Mouse (Mus musculus): ENCODE measurements around the gene Rbm47. TPM values are rescaled to one million over a fixed set of nuclear protein-coding genes. Genes with fewer than 3 reads are reported as not detected.
A peak's percentile ranks its signal among the peaks of the same experiment; 100 is the strongest.

Gene Rbm47
- polyA plus RNA-seq, 1 experiment: 12.7 TPM

GRCm38 (mm10) chr5:66062046-66062929 lies 110.6 kb downstream of the Rbm47 start:
- Histone ChIP-seq H3K27me3 (ENCODE audit: control insufficient read depth, insufficient read depth, low read length) (no peaks in the 10 kb centered on the region), H3K4me1 (replicated peaks; ENCODE audit: control insufficient read depth, insufficient read depth, low read length) (peaks cover 4% of the 10 kb centered on the region), H3K4me3 (ENCODE audit: control insufficient read depth, insufficient read depth, low read length) (no peak overlapping the region), H3K36me3 (ENCODE audit: control insufficient read depth, insufficient read depth, low read length) (no peaks in the 10 kb centered on the region), H3K27ac (ENCODE audit: control insufficient read depth, insufficient read depth, low read length) (no peak overlapping the region)
- no peak for TF ChIP-seq POLR2A (IDR thresholded peaks at IDR 0.05; ENCODE audit: control insufficient read depth, extremely low read depth, insufficient read depth, low read length, poor library complexity)
- no peak for TF ChIP-seq CTCF (IDR thresholded peaks at IDR 0.05; ENCODE audit: borderline replicate concordance, control insufficient read depth, extremely low read depth, insufficient read depth, low read length, poor library complexity)
- DNase-seq: no peak
- WGBS: 90% methylated on average over 19 of the region's 19 CpGs

- no peak for DNase-seq
- H3K27me3 ChIP-seq (ENCODE audit: control insufficient read depth, insufficient read depth, low read length): no peaks in the 10 kb centered on the region
- 98% methylated on average over 4 of the region's 4 CpGs for WGBS
- H3K27ac ChIP-seq (ENCODE audit: control insufficient read depth, insufficient read depth, low read length): no peak overlapping the region
- no peak overlapping the region for H3K4me3 ChIP-seq (ENCODE audit: control insufficient read depth, insufficient read depth, low read length)
- H3K36me3 ChIP-seq (ENCODE audit: control insufficient read depth, insufficient read depth, low read length): no peaks in the 10 kb centered on the region
- H3K4me1 ChIP-seq (replicated peaks; ENCODE audit: control insufficient read depth, insufficient read depth, low read length): no peaks in the 10 kb centered on the region
- TF ChIP-seq POLR2A (IDR thresholded peaks at IDR 0.05; ENCODE audit: control insufficient read depth, extremely low read depth, insufficient read depth, low read length, poor library complexity): no peak
- no peak for TF ChIP-seq CTCF (IDR thresholded peaks at IDR 0.05; ENCODE audit: borderline replicate concordance, control insufficient read depth, extremely low read depth, insufficient read depth, low read length, poor library complexity)
These were observed 111.3 kb downstream of the Rbm47 start for GRCm38 (mm10) chr5:66061667-66062045.

DNA sequence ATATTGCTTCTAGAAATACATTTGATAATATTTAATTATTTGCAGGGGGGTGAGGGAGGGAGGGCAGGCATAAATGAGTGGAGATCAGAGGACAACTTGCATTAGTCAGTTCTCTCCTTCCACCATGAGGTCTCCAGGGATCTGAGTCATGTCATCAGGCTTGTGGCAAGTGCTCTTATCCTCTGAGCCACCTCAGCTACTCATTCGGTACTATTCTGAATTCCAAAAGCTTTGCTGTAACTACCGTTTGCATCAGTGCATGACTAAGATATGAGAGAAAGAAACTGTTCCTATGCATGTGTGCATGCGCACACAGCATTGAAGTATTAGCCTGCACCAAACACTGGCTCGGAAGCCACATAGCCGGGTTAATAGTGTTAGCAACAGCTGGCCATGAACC lies 114.1 kb downstream of the Rbm47 start:
- Histone ChIP-seq H3K27ac (ENCODE audit: control insufficient read depth, insufficient read depth, low read length) (no peak overlapping the region), H3K36me3 (ENCODE audit: control insufficient read depth, insufficient read depth, low read length) (no peaks in the 10 kb centered on the region), H3K27me3 (ENCODE audit: control insufficient read depth, insufficient read depth, low read length) (no peaks in the 10 kb centered on the region), H3K4me1 (replicated peaks; ENCODE audit: control insufficient read depth, insufficient read depth, low read length) (no peaks in the 10 kb centered on the region), H3K4me3 (ENCODE audit: control insufficient read depth, insufficient read depth, low read length) (no peak overlapping the region)
- 94% methylated on average over 5 of the region's 5 CpGs for WGBS
- no peak for DNase-seq
- TF ChIP-seq CTCF (IDR thresholded peaks at IDR 0.05; ENCODE audit: borderline replicate concordance, control insufficient read depth, extremely low read depth, insufficient read depth, low read length, poor library complexity) (no peak), POLR2A (IDR thresholded peaks at IDR 0.05; ENCODE audit: control insufficient read depth, extremely low read depth, insufficient read depth, low read length, poor library complexity) (no peak)

GRCm38 (mm10) chr5:66056680-66057079 lies 116.2 kb downstream of the Rbm47 start:
- H3K27me3 ChIP-seq (ENCODE audit: control insufficient read depth, insufficient read depth, low read length): no peaks in the 10 kb centered on the region
- no peak overlapping the region for H3K27ac ChIP-seq (ENCODE audit: control insufficient read depth, insufficient read depth, low read length)
- H3K4me1 ChIP-seq (replicated peaks; ENCODE audit: control insufficient read depth, insufficient read depth, low read length): no peaks in the 10 kb centered on the region
- no peaks in the 10 kb centered on the region for H3K36me3 ChIP-seq (ENCODE audit: control insufficient read depth, insufficient read depth, low read length)
- TF ChIP-seq POLR2A (IDR thresholded peaks at IDR 0.05; ENCODE audit: control insufficient read depth, extremely low read depth, insufficient read depth, low read length, poor library complexity) (no peak), CTCF (IDR thresholded peaks at IDR 0.05; ENCODE audit: borderline replicate concordance, control insufficient read depth, extremely low read depth, insufficient read depth, low read length, poor library complexity) (no peak)
- H3K4me3 ChIP-seq (ENCODE audit: control insufficient read depth, insufficient read depth, low read length): no peak overlapping the region
- DNase-seq: peak; percentile 37
- WGBS: 92% methylated on average over 4 of the region's 4 CpGs

- Histone ChIP-seq H3K4me3 (ENCODE audit: control insufficient read depth, insufficient read depth, low read length) (no peak overlapping the region), H3K36me3 (ENCODE audit: control insufficient read depth, insufficient read depth, low read length) (no peaks in the 10 kb centered on the region), H3K27ac (ENCODE audit: control insufficient read depth, insufficient read depth, low read length) (no peak overlapping the region), H3K4me1 (replicated peaks; ENCODE audit: control insufficient read depth, insufficient read depth, low read length) (no peaks in the 10 kb centered on the region), H3K27me3 (ENCODE audit: control insufficient read depth, insufficient read depth, low read length) (no peaks in the 10 kb centered on the region)
- 96% methylated on average over 9 of the region's 9 CpGs for WGBS
- no peak for DNase-seq
- TF ChIP-seq POLR2A (IDR thresholded peaks at IDR 0.05; ENCODE audit: control insufficient read depth, extremely low read depth, insufficient read depth, low read length, poor library complexity) (no peak), CTCF (IDR thresholded peaks at IDR 0.05; ENCODE audit: borderline replicate concordance, control insufficient read depth, extremely low read depth, insufficient read depth, low read length, poor library complexity) (no peak)
These were observed 118.5 kb downstream of the Rbm47 start for GRCm38 (mm10) chr5:66054394-66054793.

DNA sequence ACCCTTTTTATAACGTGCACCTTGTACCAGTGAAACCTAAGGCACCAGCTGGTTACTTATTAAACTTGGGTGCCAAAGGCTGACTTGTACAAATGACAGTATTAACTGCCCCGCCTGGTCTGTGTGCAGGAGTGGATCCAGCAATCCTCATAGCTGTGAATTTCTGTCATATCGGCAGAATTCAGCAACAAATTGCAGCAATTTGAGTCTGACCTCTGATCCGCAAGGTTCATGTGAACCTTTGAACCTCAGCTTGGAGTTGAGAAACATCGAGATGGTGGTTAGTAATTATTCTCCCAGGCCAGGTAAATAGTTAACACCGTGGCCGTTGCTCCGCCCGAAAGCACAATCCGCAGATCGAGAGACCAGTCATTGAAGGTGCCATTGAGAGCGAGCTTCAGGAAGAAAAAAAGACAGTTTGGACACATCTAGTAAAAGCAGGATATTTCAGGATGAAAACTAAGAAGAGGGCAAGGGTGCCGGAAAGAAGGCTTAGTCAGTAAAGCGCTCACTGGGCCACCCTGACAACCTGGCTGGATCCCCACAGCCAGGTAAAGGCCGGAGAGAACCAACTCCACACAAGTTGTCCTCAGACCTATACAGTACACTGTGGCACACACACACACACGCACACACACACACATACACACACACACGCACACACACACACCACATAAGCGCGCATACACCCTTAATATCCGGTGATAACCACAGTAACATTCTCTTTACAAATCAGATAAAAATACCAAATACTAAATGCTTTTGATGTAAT lies 120.0 kb downstream of the Rbm47 start:
- no peaks in the 10 kb centered on the region for H3K4me1 ChIP-seq (replicated peaks; ENCODE audit: control insufficient read depth, insufficient read depth, low read length)
- TF ChIP-seq POLR2A (IDR thresholded peaks at IDR 0.05; ENCODE audit: control insufficient read depth, extremely low read depth, insufficient read depth, low read length, poor library complexity) (no peak), CTCF (IDR thresholded peaks at IDR 0.05; ENCODE audit: borderline replicate concordance, control insufficient read depth, extremely low read depth, insufficient read depth, low read length, poor library complexity) (no peak)
- no peak for DNase-seq
- H3K4me3 ChIP-seq (ENCODE audit: control insufficient read depth, insufficient read depth, low read length): no peak overlapping the region
- H3K27me3 ChIP-seq (ENCODE audit: control insufficient read depth, insufficient read depth, low read length): no peaks in the 10 kb centered on the region
- 91% methylated on average over 20 of the region's 20 CpGs for WGBS
- H3K27ac ChIP-seq (ENCODE audit: control insufficient read depth, insufficient read depth, low read length): no peak overlapping the region
- no peaks in the 10 kb centered on the region for H3K36me3 ChIP-seq (ENCODE audit: control insufficient read depth, insufficient read depth, low read length)

Measured in thymus, adult 2 months (tissue).